Mouse (Mus musculus) inflammation-experienced regulatory T-cells, adult 6 months (primary cell): ENCODE measurements at regions not wholly inside any gene's neighbourhood (a gene's known extent, or its start where the extent isn't known, plus 50 kb on each side); places are given as distances from the start of the nearest gene placed in this dataset.

Source experiments
- ATAC-seq: one replicate; pipeline ENCODE4 v1.8.0; 2017

- no peak for ATAC-seq
These were observed 156.7 kb upstream of the Rreb1 start for GRCm38 (mm10) chr13:37621319-37622050.

- no peak for ATAC-seq
These were observed 155.7 kb upstream of the Rreb1 start for GRCm38 (mm10) chr13:37622366-37623088.

- ATAC-seq, result no peak
These were observed 153.5 kb upstream of the Rreb1 start for GRCm38 (mm10) chr13:37624741-37625140.

GRCm38 (mm10) chr13:37625532-37626235 is 152.5 kb upstream of the Rreb1 start:
- ATAC-seq, result no peak

GRCm38 (mm10) chr13:37628391-37629270 is 149.6 kb upstream of the Rreb1 start:
- no peak for ATAC-seq

GRCm38 (mm10) chr13:37629271-37629899 is 148.8 kb upstream of the Rreb1 start:
- no peak for ATAC-seq

- no peak for ATAC-seq
These were observed 145.3 kb upstream of the Rreb1 start for GRCm38 (mm10) chr13:37632835-37633440.

- ATAC-seq, result no peak
These were observed 141.8 kb upstream of the Rreb1 start for GRCm38 (mm10) chr13:37636363-37636762.

GRCm38 (mm10) chr13:37637151-37637550 is 141.0 kb upstream of the Rreb1 start:
- no peak for ATAC-seq

- no peak for ATAC-seq
These were observed 140.1 kb upstream of the Rreb1 start for GRCm38 (mm10) chr13:37638071-37638511.

- no peak for ATAC-seq
These were observed 135.6 kb upstream of the Rreb1 start for GRCm38 (mm10) chr13:37642410-37643093.

GRCm38 (mm10) chr13:37644751-37645181 is 133.4 kb upstream of the Rreb1 start:
- ATAC-seq, result no peak

GRCm38 (mm10) chr13:37649467-37650080 is 128.6 kb upstream of the Rreb1 start:
- ATAC-seq, result no peak

GRCm38 (mm10) chr13:37651221-37651946 is 126.8 kb upstream of the Rreb1 start:
- no peak for ATAC-seq

- no peak for ATAC-seq
These were observed 123.5 kb upstream of the Rreb1 start for GRCm38 (mm10) chr13:37654651-37655050.

- no peak for ATAC-seq
These were observed 121.0 kb upstream of the Rreb1 start for GRCm38 (mm10) chr13:37657248-37657647.

GRCm38 (mm10) chr13:37658034-37658433 is 120.2 kb upstream of the Rreb1 start:
- ATAC-seq, result no peak

GRCm38 (mm10) chr13:37658519-37658918 is 119.7 kb upstream of the Rreb1 start:
- no peak for ATAC-seq

GRCm38 (mm10) chr13:37660083-37660482 is 118.1 kb upstream of the Rreb1 start:
- no peak for ATAC-seq

GRCm38 (mm10) chr13:37660668-37661067 is 117.5 kb upstream of the Rreb1 start:
- no peak for ATAC-seq
